Mouse (Mus musculus): Measurements from ENCODE around the gene Notum. TPM values are rescaled to one million over a fixed set of nuclear protein-coding genes. Genes with fewer than 3 reads are reported as not detected.

Notum gene
- polyA plus RNA-seq, 1 experiment from 2014 or later: 1.4 TPM

DNA sequence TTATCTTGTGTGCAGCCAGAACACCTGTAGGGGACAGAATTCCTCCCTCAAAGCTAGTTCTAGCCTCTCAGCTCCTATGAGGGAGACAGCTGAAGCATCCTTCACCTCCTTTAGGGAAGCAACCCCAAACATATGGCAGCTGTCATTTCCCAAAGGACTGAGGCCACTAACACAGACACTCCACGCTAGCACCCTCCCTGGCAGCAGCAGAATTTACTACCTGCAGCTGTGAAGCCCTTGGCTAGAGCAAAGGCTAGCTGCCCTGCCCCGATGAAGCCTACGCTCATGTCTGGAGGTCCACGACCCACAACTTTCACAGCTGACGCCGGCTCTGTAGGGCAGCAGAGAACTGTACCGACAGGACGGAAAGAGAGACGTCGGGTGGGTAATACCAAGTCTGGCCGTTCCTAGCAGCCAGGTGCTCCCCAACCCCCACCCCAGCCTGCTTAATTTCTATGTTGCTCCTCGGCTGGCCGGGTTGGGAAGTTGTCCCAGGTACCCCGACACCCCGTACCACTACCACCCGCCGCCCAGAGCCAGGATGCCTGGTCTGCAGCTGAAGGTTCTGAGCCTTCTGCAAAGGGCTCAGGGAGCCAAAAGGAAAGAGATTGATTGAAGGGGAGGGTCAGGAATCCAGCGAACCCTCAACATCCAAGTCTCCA, 17.9 kb downstream of the Notum start:
- H3K27ac ChIP-seq (replicated peaks): no peak overlapping the region; the same call in 1 of the 2 replicates
- 2% methylated on average over 18 of the region's 18 CpGs for WGBS
- DNase-seq (ENCODE audit: low spot score) (peak; percentile 43), ATAC-seq (ENCODE audit: low FRiP score, low TSS enrichment) (peak; percentile 41)
- TF ChIP-seq EP300 (optimal IDR thresholded peaks at IDR 0.05) (no peak), CTCF (IDR thresholded peaks at IDR 0.05; ENCODE audit: low read depth) (no peak)
- peak overlapping the region; percentile 46 for H3K4me3 ChIP-seq (ENCODE audit: low read depth, low read length)
- H3K36me3 ChIP-seq (ENCODE audit: control insufficient read depth, insufficient read depth, low read length): no peaks in the 10 kb centered on the region
- no peaks in the 10 kb centered on the region for H3K4me1 ChIP-seq (replicated peaks; ENCODE audit: control insufficient read depth, insufficient read depth)
- H3K27me3 ChIP-seq (ENCODE audit: control insufficient read depth, insufficient read depth, low read length): no peaks in the 10 kb centered on the region
- H3K9ac ChIP-seq (ENCODE audit: low read length): peak overlapping the region; percentile 66
- peak overlapping the region; percentile 93 for H3K4me2 ChIP-seq (replicated peaks; ENCODE audit: low read depth)
- no peaks in the 10 kb centered on the region for H3K9me3 ChIP-seq (ENCODE audit: control insufficient read depth, low read length)

- no peaks in the 10 kb centered on the region for H3K9me3 ChIP-seq (ENCODE audit: control insufficient read depth, low read length)
- DNase-seq (ENCODE audit: low spot score) (no peak), ATAC-seq (ENCODE audit: low FRiP score, low TSS enrichment) (no peak)
- H3K27ac ChIP-seq (replicated peaks): no peak overlapping the region
- 81% methylated on average over 8 of the region's 8 CpGs for WGBS
- no peak for TF ChIP-seq CTCF (IDR thresholded peaks at IDR 0.05; ENCODE audit: low read depth)
- no peak for TF ChIP-seq EP300 (optimal IDR thresholded peaks at IDR 0.05)
- H3K9ac ChIP-seq (ENCODE audit: low read length): no peak overlapping the region
- no peak overlapping the region for H3K4me2 ChIP-seq (replicated peaks; ENCODE audit: low read depth)
- H3K27me3 ChIP-seq (ENCODE audit: control insufficient read depth, insufficient read depth, low read length): no peaks in the 10 kb centered on the region
- no peak overlapping the region for H3K4me3 ChIP-seq (ENCODE audit: low read depth, low read length)
- H3K36me3 ChIP-seq (ENCODE audit: control insufficient read depth, insufficient read depth, low read length): no peaks in the 10 kb centered on the region
- H3K4me1 ChIP-seq (replicated peaks; ENCODE audit: control insufficient read depth, insufficient read depth): no peaks in the 10 kb centered on the region
Measured at GRCm38 (mm10) chr11:120641869-120642268, 19.1 kb downstream of the Notum start.

GRCm38 (mm10) chr11:120641255-120641654, 19.7 kb downstream of the Notum start:
- H3K4me3 ChIP-seq (ENCODE audit: low read depth, low read length): no peak overlapping the region
- no peak overlapping the region for H3K9ac ChIP-seq (ENCODE audit: low read length)
- 69% methylated on average over 9 of the region's 9 CpGs for WGBS
- no peaks in the 10 kb centered on the region for H3K4me1 ChIP-seq (replicated peaks; ENCODE audit: control insufficient read depth, insufficient read depth)
- H3K27me3 ChIP-seq (ENCODE audit: control insufficient read depth, insufficient read depth, low read length): no peaks in the 10 kb centered on the region
- H3K27ac ChIP-seq (replicated peaks): no peak overlapping the region
- no peak overlapping the region for H3K4me2 ChIP-seq (replicated peaks; ENCODE audit: low read depth)
- TF ChIP-seq EP300 (optimal IDR thresholded peaks at IDR 0.05): no peak
- TF ChIP-seq CTCF (IDR thresholded peaks at IDR 0.05; ENCODE audit: low read depth): no peak
- H3K36me3 ChIP-seq (ENCODE audit: control insufficient read depth, insufficient read depth, low read length): no peaks in the 10 kb centered on the region
- no peaks in the 10 kb centered on the region for H3K9me3 ChIP-seq (ENCODE audit: control insufficient read depth, low read length)
- no peak for DNase-seq (ENCODE audit: low spot score)
- no peak for ATAC-seq (ENCODE audit: low FRiP score, low TSS enrichment)

GRCm38 (mm10) chr11:120634810-120635209, 26.2 kb downstream of the Notum start:
- no peak for ATAC-seq (ENCODE audit: low FRiP score, low TSS enrichment)

DNA sequence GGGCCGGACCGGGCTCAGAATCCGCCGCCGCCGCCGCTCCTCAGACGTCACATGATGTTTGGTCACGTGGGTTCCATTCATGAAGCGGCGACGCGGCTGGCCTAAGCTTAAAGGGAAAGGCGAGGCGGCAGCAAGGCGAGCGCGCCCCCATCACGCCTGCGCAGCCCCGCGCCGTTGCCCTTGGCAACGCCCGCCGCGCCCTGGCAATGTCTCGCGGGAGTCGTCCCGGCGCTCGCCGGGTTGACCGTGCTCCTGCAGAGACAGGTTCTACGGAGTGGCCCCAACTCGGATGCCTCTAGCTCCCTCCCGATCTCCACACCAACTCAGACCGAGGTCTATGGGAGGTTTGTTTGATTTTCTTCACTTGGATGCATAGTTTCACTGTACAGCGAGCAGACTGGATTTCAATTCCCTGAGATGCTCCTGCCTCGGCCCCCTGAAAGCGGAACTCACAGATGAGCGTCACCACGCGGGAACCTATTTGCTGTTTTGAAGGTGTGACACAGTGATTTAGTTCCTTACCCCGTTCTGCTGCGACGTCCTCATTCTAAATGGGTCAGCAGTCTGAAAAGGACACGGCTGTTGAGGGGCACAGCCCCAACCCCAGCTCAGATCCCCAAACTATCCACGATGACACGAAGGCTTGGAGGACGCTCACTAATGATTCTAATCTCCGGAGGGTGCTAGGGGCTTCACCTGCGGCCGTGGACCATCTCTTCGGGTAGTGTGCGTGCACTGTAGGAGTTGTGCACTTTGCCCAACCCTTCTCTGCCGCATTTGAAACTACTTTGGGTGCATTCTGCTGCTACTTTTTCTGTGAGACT, 27.2 kb downstream of the Notum start, which contains the start of gene Mafg:
Gene Mafg (minus strand): TSS at position 81 of the 824 bp plus-strand sequence.
- peaks cover 8% of the 10 kb centered on the region for H3K4me1 ChIP-seq (replicated peaks; ENCODE audit: control insufficient read depth, insufficient read depth)
- no peaks in the 10 kb centered on the region for H3K27me3 ChIP-seq (ENCODE audit: control insufficient read depth, insufficient read depth, low read length)
- H3K36me3 ChIP-seq (ENCODE audit: control insufficient read depth, insufficient read depth, low read length): no peaks in the 10 kb centered on the region
- 10% methylated on average over 58 of the region's 58 CpGs for WGBS
- H3K27ac ChIP-seq (replicated peaks): peak within 1 kb of the TSS; percentile 97
- ATAC-seq (ENCODE audit: low FRiP score, low TSS enrichment) (peak; percentile 83), DNase-seq (ENCODE audit: low spot score) (peak; percentile 97)
- peak within 1 kb of the TSS; percentile 89 for H3K4me3 ChIP-seq (ENCODE audit: low read depth, low read length)
- no peaks in the 10 kb centered on the region for H3K9me3 ChIP-seq (ENCODE audit: control insufficient read depth, low read length)
- TF ChIP-seq CTCF (IDR thresholded peaks at IDR 0.05; ENCODE audit: low read depth) (no peak), EP300 (optimal IDR thresholded peaks at IDR 0.05) (no peak)
- peak within 1 kb of the TSS; percentile 94 for H3K9ac ChIP-seq (ENCODE audit: low read length)
- peak within 1 kb of the TSS; percentile 82 for H3K4me2 ChIP-seq (replicated peaks; ENCODE audit: low read depth)

More at GRCm38 (mm10) chr11:120634810-120635209, 26.2 kb downstream of the Notum start:
- WGBS: 82% methylated on average over 5 of the region's 5 CpGs
- Histone ChIP-seq H3K4me3 (ENCODE audit: low read depth, low read length) (no peak overlapping the region), H3K27ac (replicated peaks) (no peak overlapping the region), H3K27me3 (ENCODE audit: control insufficient read depth, insufficient read depth, low read length) (no peaks in the 10 kb centered on the region), H3K36me3 (ENCODE audit: control insufficient read depth, insufficient read depth, low read length) (no peaks in the 10 kb centered on the region), H3K4me2 (replicated peaks; ENCODE audit: low read depth) (no peak overlapping the region), H3K4me1 (replicated peaks; ENCODE audit: control insufficient read depth, insufficient read depth) (peaks cover 8% of the 10 kb centered on the region), H3K9ac (ENCODE audit: low read length) (no peak overlapping the region), H3K9me3 (ENCODE audit: control insufficient read depth, low read length) (no peaks in the 10 kb centered on the region)
- peak; percentile 10 for DNase-seq (ENCODE audit: low spot score)
- no peak for TF ChIP-seq CTCF (IDR thresholded peaks at IDR 0.05; ENCODE audit: low read depth)
- TF ChIP-seq EP300 (optimal IDR thresholded peaks at IDR 0.05): no peak

Data from stomach, postnatal 0 days (tissue).